Mouse (Mus musculus): ENCODE measurements around the gene Paqr7.
"Not testable (repeated sequence)": the region's sequence is repeated elsewhere in the genome, so short reads cannot be mapped to it uniquely, and the experiment has no call there.

GRCm38 (mm10) chr4:134494161-134494560 lies 2.3 kb upstream of the Paqr7 start:
- TF ChIP-seq CTCF (IDR thresholded peaks at IDR 0.05; ENCODE audit: insufficient read depth, low read length); POLR2A (IDR thresholded peaks at IDR 0.05; ENCODE audit: borderline replicate concordance, extremely low read depth, low read depth, low read length): not testable (repeated sequence)

Measured in lung, adult 2 months (tissue).